Mouse (Mus musculus) CH12.LX (cell line): Measurements from ENCODE around the gene Cirbp. TPM values are rescaled to one million over a fixed set of nuclear protein-coding genes. Genes with fewer than 3 reads are reported as not detected.

Source experiments
- DNase-seq: peaks from one replicate; pipeline ENCODE4 v3.0.0-alpha.2; 2013; ENCODE audit errors: extremely low read depth
- H3K27ac ChIP-seq: 2 replicates; pipeline ENCODE4 v1.5.1; 2012; ENCODE audit warnings: low read depth, mild to moderate bottlenecking, control low read depth, moderate library complexity; ENCODE audit not compliant: insufficient read depth
- H3K27me3 ChIP-seq: replicated peaks from 2 replicates; pipeline ENCODE3; 2012; ENCODE audit warnings: inconsistent platforms
- H3K36me3 ChIP-seq, 2 experiments: replicated peaks in 1 of 2; 2 replicates each; pipeline versions ENCODE3 to v1.6.1; 2012; ENCODE audit warnings: inconsistent platforms in 1 of 2, low read length in 1 of 2, mild to moderate bottlenecking in 1 of 2, mixed read lengths in 1 of 2, moderate library complexity in 1 of 2; ENCODE audit not compliant: control insufficient read depth in 1 of 2, insufficient read depth in 1 of 2
- H3K4me1 ChIP-seq, 2 experiments: 2 replicates each; pipeline ENCODE4 v1.6.1; 2012; ENCODE audit warnings: inconsistent platforms in 1 of 2, moderate library complexity in 1 of 2; ENCODE audit not compliant: insufficient read depth in 2 of 2, control insufficient read depth in 1 of 2
- H3K4me2 ChIP-seq: 2 replicates; pipeline ENCODE4 v1.6.1; 2012; ENCODE audit warnings: low read depth, mild to moderate bottlenecking, control low read depth; ENCODE audit not compliant: poor library complexity, insufficient read depth, severe bottlenecking
- H3K4me3 ChIP-seq, 3 experiments: fragments of 150-350 bp in 1 of 3; sonication (generic) in 1 of 3; replicated peaks in 1 of 3; 2 replicates each; pipeline versions ENCODE3 to v1.5.1; 2011 to 2012; ENCODE audit warnings: low read depth in 2 of 3, low read length in 2 of 3, mild to moderate bottlenecking in 2 of 3, moderate library complexity in 2 of 3, control low read depth in 1 of 3, improper control_type of control experiment in 1 of 3, inconsistent platforms in 1 of 3, mixed read lengths in 1 of 3; ENCODE audit not compliant: poor library complexity in 1 of 3
- H3K79me2 ChIP-seq: replicated peaks from 2 replicates; pipeline ENCODE4 v1.6.1; 2012; ENCODE audit warnings: mild to moderate bottlenecking, moderate library complexity; ENCODE audit not compliant: control insufficient read depth, poor library complexity, insufficient read depth, severe bottlenecking; ENCODE audit errors: extremely low read depth
- H3K9ac ChIP-seq: 2 replicates; pipeline ENCODE4 v1.6.1; 2012; ENCODE audit warnings: low read depth, mild to moderate bottlenecking, control low read depth, moderate library complexity; ENCODE audit not compliant: insufficient read depth
- H3K9me3 ChIP-seq: replicated peaks from 2 replicates; pipeline ENCODE3; 2012; ENCODE audit warnings: low read length, inconsistent platforms, mixed read lengths
- CHD1 ChIP-seq: IDR thresholded peaks from 2 replicates; pipeline ENCODE4 v1.6.1; 2012; ENCODE audit warnings: low read depth, low read length, improper control_type of control experiment, inconsistent platforms
- EP300 ChIP-seq: IDR thresholded peaks from 2 replicates; pipeline ENCODE4 v1.6.1; 2011; ENCODE audit warnings: low read length, improper control_type of control experiment
- GABPA ChIP-seq: IDR thresholded peaks from 2 replicates; pipeline ENCODE4 v1.6.1; 2012; ENCODE audit warnings: low read depth, low read length, improper control_type of control experiment, inconsistent platforms; ENCODE audit not compliant: insufficient replicate concordance
- HCFC1 ChIP-seq: IDR thresholded peaks from 2 replicates; pipeline ENCODE4 v1.6.1; 2012; ENCODE audit warnings: low read depth, mild to moderate bottlenecking, inconsistent platforms, low read length, improper control_type of control experiment
- KAT2A ChIP-seq: IDR thresholded peaks from 2 replicates; pipeline ENCODE4 v1.6.1; 2012; ENCODE audit warnings: low read length, improper control_type of control experiment, inconsistent platforms; ENCODE audit not compliant: insufficient replicate concordance
- MAX ChIP-seq: IDR thresholded peaks from 2 replicates; pipeline ENCODE4 v1.6.1; 2011; ENCODE audit warnings: low read length, improper control_type of control experiment
- MAZ ChIP-seq: IDR thresholded peaks from 2 replicates; pipeline ENCODE4 v1.6.1; 2012; ENCODE audit warnings: low read depth, mild to moderate bottlenecking, inconsistent platforms, low read length, improper control_type of control experiment, moderate library complexity
- MEF2A ChIP-seq: IDR thresholded peaks from 2 replicates; pipeline ENCODE4 v1.6.1; 2014; ENCODE audit warnings: low read depth, mild to moderate bottlenecking, inconsistent platforms, low read length, improper control_type of control experiment, borderline replicate concordance
- MXI1 ChIP-seq: IDR thresholded peaks from 2 replicates; pipeline ENCODE4 v1.6.1; 2011; ENCODE audit warnings: mild to moderate bottlenecking, low read depth, low read length, improper control_type of control experiment
- NELFE ChIP-seq: IDR thresholded peaks from 2 replicates; pipeline ENCODE4 v1.6.1; 2011; ENCODE audit warnings: low read depth, low read length, improper control_type of control experiment
- NRF1 ChIP-seq: IDR thresholded peaks from 2 replicates; pipeline ENCODE4 v1.6.1; 2014; ENCODE audit warnings: low read depth, mild to moderate bottlenecking, inconsistent platforms, low read length, improper control_type of control experiment, moderate library complexity
- PAX5 ChIP-seq: IDR thresholded peaks from 2 replicates; pipeline ENCODE4 v1.6.1; 2012; ENCODE audit warnings: low read length, inconsistent platforms, mixed read lengths
- POLR2AphosphoS2 ChIP-seq: IDR thresholded peaks from 2 replicates; pipeline ENCODE4 v1.6.1; 2011; ENCODE audit warnings: low read depth, low read length, improper control_type of control experiment
- SIN3A ChIP-seq: IDR thresholded peaks from 2 replicates; pipeline ENCODE4 v1.6.1; 2012; ENCODE audit warnings: low read length, improper control_type of control experiment, inconsistent platforms
- SMC3 ChIP-seq: IDR thresholded peaks from 2 replicates; pipeline ENCODE4 v1.6.1; 2011; ENCODE audit warnings: low read depth, low read length, improper control_type of control experiment
- TBP ChIP-seq: conservative IDR thresholded peaks from 2 replicates; pipeline ENCODE4 v1.6.1; 2011; ENCODE audit warnings: low read depth, low read length, improper control_type of control experiment
- TCF12 ChIP-seq: IDR thresholded peaks from 2 replicates; pipeline ENCODE4 v1.6.1; 2014; ENCODE audit warnings: low read depth, mild to moderate bottlenecking, inconsistent platforms, low read length, improper control_type of control experiment
- UBTF ChIP-seq: IDR thresholded peaks from 2 replicates; pipeline ENCODE4 v1.6.1; 2012; ENCODE audit warnings: low read depth, mild to moderate bottlenecking, inconsistent platforms, low read length, improper control_type of control experiment, moderate library complexity
- ZC3H11A ChIP-seq: IDR thresholded peaks from 2 replicates; pipeline ENCODE4 v1.6.1; 2012; ENCODE audit warnings: low read depth, mild to moderate bottlenecking, inconsistent platforms, low read length, improper control_type of control experiment
- ZKSCAN1 ChIP-seq: IDR thresholded peaks from 2 replicates; pipeline ENCODE4 v1.6.1; 2012; ENCODE audit warnings: low read depth, inconsistent platforms, low read length, improper control_type of control experiment, borderline replicate concordance
- ZMIZ1 ChIP-seq: IDR thresholded peaks from 2 replicates; pipeline ENCODE4 v1.6.1; 2012; ENCODE audit warnings: low read depth, mild to moderate bottlenecking, inconsistent platforms, low read length, improper control_type of control experiment
- dilution Hi-C: fragments of 300-500 bp; cut with MboI; formaldehyde crosslinking; loops from 2 replicates; pipeline ENCODE4 v1.14.3; 2020; ENCODE audit warnings: low sequenced_read_pairs; ENCODE audit not compliant: extremely low pct_unique_long_range_greater_than_20kb, extremely low pct_ligation_motif_present
- in situ Hi-C: fragments of 300-500 bp; cut with MboI; formaldehyde crosslinking; loops from 3 replicates; pipeline ENCODE4 v1.14.3; 2019; ENCODE audit warnings: low sequenced_read_pairs, low pct_ligation_motif_present, low pct_unique_long_range_greater_than_20kb, mixed read lengths
- polyA plus RNA-seq: library from polyadenylated mRNA; unstranded; fragments of >175 nt; gene quantifications from 2 replicates; pipeline ENCODE4 v1.2.1, GENCODE M21; 2012; ENCODE audit warnings: low read depth; ENCODE audit not compliant: insufficient read length
- total RNA-seq, 2 experiments: library from RNA; depleted of rRNA; stranded (reverse); fragments of 300-350 nt in 1 of 2; fragments of >200 nt in 1 of 2; gene quantifications; 2 replicates each; pipeline ENCODE4 v1.2.3; 2012 to 2014

Cirbp gene
- total and polyA plus RNA-seq, 3 experiments = 27.0 to 40.2 (median 34.4) TPM

DNA sequence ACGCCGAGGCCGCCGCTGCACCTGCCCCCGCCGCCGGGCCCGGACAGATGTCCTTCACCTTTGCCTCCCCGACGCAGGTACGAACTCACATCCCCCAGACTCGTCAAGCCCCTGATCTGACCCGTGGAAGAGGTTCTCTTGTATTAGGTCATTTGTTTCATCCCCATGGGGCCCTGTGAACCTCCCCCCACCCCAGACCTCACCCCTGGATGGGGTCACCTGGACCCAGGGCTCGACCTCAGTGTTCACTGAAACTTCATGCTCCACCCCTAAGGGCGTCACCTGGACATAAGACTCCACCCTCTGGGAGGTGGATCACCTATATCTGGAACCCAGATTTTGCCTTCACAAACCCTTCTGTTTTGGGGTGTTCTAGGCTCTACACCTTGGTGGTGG, 23.3 kb upstream of the Cirbp start:
- Histone ChIP-seq H3K4me2 (peak overlapping the region; percentile 70), H3K27me3 (peaks cover 25% of the 10 kb centered on the region), H3K79me2 (peaks cover 18% of the 10 kb centered on the region), H3K36me3 (peaks cover 31 to 42% of the 10 kb centered on the region in 2 experiments), H3K4me3 (peak overlapping the region; percentile 80 to 90 (median 84)), H3K27ac (peak overlapping the region; percentile 79), H3K4me1 (peaks cover 33 to 72% of the 10 kb centered on the region in 2 experiments), H3K9me3 (no peaks in the 10 kb centered on the region), H3K9ac (peak overlapping the region; percentile 82)
- DNase-seq = no peak
- TF ChIP-seq SIN3A (peak; percentile 12; the same call in 1 of the 2 replicates), MEF2A (no peak), ZKSCAN1 (no peak), ZMIZ1 (peak; percentile 11; the same call in 1 of the 2 replicates), EP300 (no peak), PAX5 (no peak), UBTF (no peak), MXI1 (peak; percentile 4; the same call in 1 of the 2 replicates), KAT2A (no peak), GABPA (no peak)
- in situ Hi-C loops = loop anchor here (5.0 kb wide), 1 partner anchor 155 kb away; the partner anchor contains the start of gene Cnn2
- dilution Hi-C loops = no loop called here

DNA sequence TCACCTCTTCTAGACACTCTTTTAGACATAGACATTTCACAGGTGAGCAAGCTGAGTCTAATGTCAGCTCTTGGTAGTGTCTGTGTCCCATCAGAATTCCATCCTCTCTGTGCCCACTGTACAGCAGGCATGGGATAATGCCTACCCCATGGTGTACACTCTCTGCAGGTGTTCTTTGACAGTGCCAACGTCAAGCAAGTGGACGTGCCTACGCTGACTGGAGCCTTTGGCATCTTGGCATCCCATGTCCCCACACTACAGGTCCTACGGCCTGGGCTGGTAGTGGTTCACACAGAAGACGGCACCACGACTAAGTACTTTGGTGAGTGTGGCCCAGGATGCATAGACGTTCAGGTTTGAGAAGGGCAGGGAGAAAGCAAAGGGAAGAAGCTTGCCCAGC, 22.1 kb upstream of the Cirbp start:
- no peak for DNase-seq
- H3K4me2 ChIP-seq = no peak overlapping the region
- no peak overlapping the region for H3K9ac ChIP-seq
- peaks cover 31 to 42% of the 10 kb centered on the region in 2 experiments for H3K36me3 ChIP-seq
- TF ChIP-seq NRF1 (no peak), HCFC1 (no peak)
- H3K27me3 ChIP-seq = peaks cover 19% of the 10 kb centered on the region
- in situ Hi-C loops = loop anchor here (5.0 kb wide), 1 partner anchor 156 kb away; the partner anchor contains the start of gene Cnn2
- dilution Hi-C loops = no loop called here
- H3K79me2 ChIP-seq = peaks cover 18% of the 10 kb centered on the region
- no peak overlapping the region for H3K27ac ChIP-seq
- no peaks in the 10 kb centered on the region for H3K9me3 ChIP-seq
- H3K4me1 ChIP-seq = peaks cover 32 to 69% of the 10 kb centered on the region in 2 experiments
- H3K4me3 ChIP-seq = no peak overlapping the region

DNA sequence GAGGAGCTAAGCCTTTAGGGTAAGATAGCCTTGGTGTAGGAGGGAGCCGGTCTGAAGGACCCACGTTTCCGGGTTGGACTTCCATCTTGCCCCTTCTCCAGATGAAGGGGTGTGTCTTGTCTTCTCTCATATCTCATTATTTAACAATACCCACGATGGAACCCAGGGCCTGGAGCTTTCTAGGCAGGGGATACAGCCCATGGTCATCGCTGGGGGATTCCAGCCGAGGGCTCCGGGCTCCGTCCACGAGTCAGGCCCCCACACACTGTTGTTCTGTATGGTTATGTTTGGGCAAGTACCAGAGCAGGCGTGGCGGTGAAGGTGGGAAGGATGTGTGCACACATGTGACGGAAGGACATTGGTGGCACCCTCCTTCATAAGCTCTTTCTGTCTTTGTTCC, 21.6 kb upstream of the Cirbp start:
- H3K4me3 ChIP-seq = no peak overlapping the region

More for the DNA sequence above, 21.6 kb upstream of the Cirbp start:
- Histone ChIP-seq H3K27ac (no peak overlapping the region), H3K79me2 (peaks cover 18% of the 10 kb centered on the region), H3K4me2 (no peak overlapping the region), H3K27me3 (peaks cover 14% of the 10 kb centered on the region), H3K9me3 (no peaks in the 10 kb centered on the region), H3K4me1 (peaks cover 31 to 67% of the 10 kb centered on the region in 2 experiments), H3K36me3 (peaks cover 31 to 42% of the 10 kb centered on the region in 2 experiments), H3K9ac (no peak overlapping the region)
- in situ Hi-C loops = loop anchor here (5.0 kb wide), 1 partner anchor 157 kb away; the partner anchor contains the start of gene Cnn2
- no peak for DNase-seq
- dilution Hi-C loops = no loop called here
- TF ChIP-seq MXI1 (no peak), ZKSCAN1 (no peak), ZMIZ1 (no peak), NELFE (no peak), TBP (no peak), MAX (no peak), SMC3 (no peak), TCF12 (no peak), ZC3H11A (no peak), POLR2AphosphoS2 (no peak), SIN3A (no peak), KAT2A (no peak), CHD1 (no peak), UBTF (no peak), MAZ (no peak)
